ENCODE assay signal across 10 mouse cellular contexts in genomic region chr6:52961660-52962490, GRCm38 (mm10).
DNase-seq lines count a peak whose midpoint lies in the region; ATAC-seq and TF ChIP-seq lines count a peak whose summit lies in the region.
"Had no signal": no experiment of that assay in that cellular context is flagged by ENCODE, and none has a peak within 500 bp of the region (broad histone marks: within the 10 kb centered on the region; RNA-seq: fewer than 3 reads in every experiment).

No protein-coding gene starts in this region.

- H3K27me3 ChIP-seq in liver, adult 2 months (ENCODE audit: control insufficient read depth, insufficient read depth, low read length), result no peaks in the 10 kb centered on the region
- H3K27me3 ChIP-seq in limb, embryonic 15.5 days, result no peaks in the 10 kb centered on the region
- H3K27me3 ChIP-seq in midbrain, embryonic 15.5 days (replicated peaks), result no peaks in the 10 kb centered on the region

- H3K36me3 ChIP-seq in liver, adult 2 months (ENCODE audit: control insufficient read depth, insufficient read depth, low read length), result no peaks in the 10 kb centered on the region
- H3K36me3 ChIP-seq in limb, embryonic 15.5 days, result no peaks in the 10 kb centered on the region
- no peaks in the 10 kb centered on the region for H3K36me3 ChIP-seq in midbrain, embryonic 15.5 days (replicated peaks)

- no peak overlapping the region for H3K27ac ChIP-seq in liver, adult 2 months (replicated peaks; ENCODE audit: insufficient read depth, low read depth, low read length)
- peak overlapping the region; percentile 9; the same call in 1 of the 2 replicates for H3K27ac ChIP-seq in limb, embryonic 15.5 days
- H3K27ac ChIP-seq in midbrain, embryonic 15.5 days, result no peak overlapping the region

- intact Hi-C loops in left cerebral cortex, postnatal 25 days (cut with DNase I), result no loop called here

- no peaks in the 10 kb centered on the region for H3K79me2 ChIP-seq in liver, adult 2 months (ENCODE audit: control insufficient read depth, insufficient read depth, low read length)

- TF ChIP-seq POLR2A in liver, adult 2 months (IDR thresholded peaks at IDR 0.05; ENCODE audit: extremely low read depth, insufficient read depth, low read length), result no peak

- no peak for TF ChIP-seq CTCF in liver, adult 2 months (IDR thresholded peaks at IDR 0.05; ENCODE audit: low read depth, low read length)

- no peak overlapping the region for H3K4me3 ChIP-seq in liver, adult 2 months (ENCODE audit: insufficient read depth, low read depth, low read length)
- H3K4me3 ChIP-seq in limb, embryonic 15.5 days, result no peak overlapping the region
- no peak overlapping the region for H3K4me3 ChIP-seq in midbrain, embryonic 15.5 days
- H3K4me3 ChIP-seq: megakaryocyte, embryonic 14.5 days had no signal

- H3K9me3 ChIP-seq in limb, embryonic 15.5 days, result no peaks in the 10 kb centered on the region
- H3K9me3 ChIP-seq in midbrain, embryonic 15.5 days, result no peaks in the 10 kb centered on the region
- H3K9me3 ChIP-seq: megakaryocyte, embryonic 14.5 days had no signal

- no peak overlapping the region for H3K9ac ChIP-seq in liver, adult 2 months (ENCODE audit: low read depth, low read length)
- no peak overlapping the region for H3K9ac ChIP-seq in limb, embryonic 15.5 days
- no peak overlapping the region for H3K9ac ChIP-seq in midbrain, embryonic 15.5 days

- H3K4me2 ChIP-seq in limb, embryonic 15.5 days, result no peak overlapping the region
- no peak overlapping the region for H3K4me2 ChIP-seq in midbrain, embryonic 15.5 days

- no peaks in the 10 kb centered on the region for H3K4me1 ChIP-seq in liver, adult 2 months (ENCODE audit: control insufficient read depth, insufficient read depth, low read length)
- H3K4me1 ChIP-seq in limb, embryonic 15.5 days, result peaks cover 50% of the 10 kb centered on the region
- H3K4me1 ChIP-seq in midbrain, embryonic 15.5 days, result peaks cover 24% of the 10 kb centered on the region

- no peak for ATAC-seq in limb, embryonic 15.5 days (ENCODE audit: insufficient number of reproducible peaks, low FRiP score, low TSS enrichment, low read depth)
- no peak for ATAC-seq in midbrain, embryonic 15.5 days (replicated peaks)

- DNase-seq in cerebellum, postnatal 10 days, result peak; percentile 34 to 47
- no peak for DNase-seq in cerebellum, adult 11-12 months
- DNase-seq in liver, adult 2 months (ENCODE audit: extremely low read depth, low read depth, low spot score), result peak; percentile 16
- DNase-seq in liver, result no peak
- peak; percentile 50 for DNase-seq in brain, adult 2 months (ENCODE audit: low read depth, low spot score)
- DNase-seq in left cerebral cortex, postnatal 25 days (ENCODE audit: low spot score in 2 of 2), result no peak
- DNase-seq: adrenal gland, adult 2 months had no signal

- WGBS in liver, adult 2 months, result 76% methylated on average over 6 of the region's 6 CpGs
- 55% methylated on average over 6 of the region's 6 CpGs for WGBS in limb, embryonic 15.5 days
- WGBS in midbrain, embryonic 15.5 days, result 72% methylated on average over 6 of the region's 6 CpGs

Comparison
In these comparisons a context has a peak if more than half of its experiments do, and no peak if none do; other contexts are left out.
1. DNase-seq: peak in cerebellum, postnatal 10 days (2 of 2), liver, adult 2 months (single experiment) and brain, adult 2 months (single experiment); none in cerebellum, adult 11-12 months (single experiment), liver (single experiment) and left cerebral cortex, postnatal 25 days (0 of 2).